Mouse (Mus musculus) thymus, postnatal 14 days (tissue): Measurements from ENCODE around the gene Sparcl1.

Experiments
- DNase-seq: peaks from one replicate; pipeline ENCODE4 v3.0.0; 2021

The Sparcl1 gene

GRCm38 (mm10) chr5:104113491-104114172, at the start of gene Sparcl1:
Gene Sparcl1 (minus strand): TSS chr5:104113733.
- no peak for DNase-seq

GRCm38 (mm10) chr5:104161390-104161789, 47.9 kb upstream of the Sparcl1 start:
- DNase-seq: no peak

GRCm38 (mm10) chr5:104160581-104160980, 47.0 kb upstream of the Sparcl1 start:
- DNase-seq: no peak

GRCm38 (mm10) chr5:104158332-104159052, 45.0 kb upstream of the Sparcl1 start:
- no peak for DNase-seq

- DNase-seq: no peak
Observed at GRCm38 (mm10) chr5:104157701-104158100, 44.2 kb upstream of the Sparcl1 start.

- DNase-seq: no peak
Observed at GRCm38 (mm10) chr5:104150196-104150595, 36.7 kb upstream of the Sparcl1 start.

- DNase-seq: no peak
Observed at GRCm38 (mm10) chr5:104149349-104149748, 35.8 kb upstream of the Sparcl1 start.

- DNase-seq: no peak
Observed at GRCm38 (mm10) chr5:104144057-104144456, 30.5 kb upstream of the Sparcl1 start.

GRCm38 (mm10) chr5:104141067-104141466, 27.5 kb upstream of the Sparcl1 start:
- DNase-seq: no peak

- no peak for DNase-seq
Observed at GRCm38 (mm10) chr5:104137920-104138541, 24.5 kb upstream of the Sparcl1 start.

GRCm38 (mm10) chr5:104133752-104134151, 20.2 kb upstream of the Sparcl1 start:
- no peak for DNase-seq

GRCm38 (mm10) chr5:104131544-104131943, 18.0 kb upstream of the Sparcl1 start:
- no peak for DNase-seq

GRCm38 (mm10) chr5:104130891-104131290, 17.4 kb upstream of the Sparcl1 start:
- DNase-seq: no peak

- no peak for DNase-seq
Observed at GRCm38 (mm10) chr5:104128281-104129031, 14.9 kb upstream of the Sparcl1 start.

GRCm38 (mm10) chr5:104127351-104127750, 13.8 kb upstream of the Sparcl1 start:
- no peak for DNase-seq

GRCm38 (mm10) chr5:104126561-104127320, 13.2 kb upstream of the Sparcl1 start:
- no peak for DNase-seq

- DNase-seq: no peak
Observed at GRCm38 (mm10) chr5:104124016-104124658, 10.6 kb upstream of the Sparcl1 start.

- no peak for DNase-seq
Observed at GRCm38 (mm10) chr5:104115890-104116289, 2.4 kb upstream of the Sparcl1 start.

GRCm38 (mm10) chr5:104115118-104115517, 1.6 kb upstream of the Sparcl1 start:
- DNase-seq: no peak

- no peak for DNase-seq
Observed at GRCm38 (mm10) chr5:104112511-104112910, 1.0 kb downstream of the Sparcl1 start.

- DNase-seq: no peak
Observed at GRCm38 (mm10) chr5:104112016-104112415, 1.5 kb downstream of the Sparcl1 start.
